Mouse (Mus musculus): ENCODE measurements around the gene Edc3. TPM values are rescaled to one million over a fixed set of nuclear protein-coding genes. Genes with fewer than 3 reads are reported as not detected.

Edc3 gene
- polyA plus RNA-seq, 1 experiment = 8.1 TPM

DNA sequence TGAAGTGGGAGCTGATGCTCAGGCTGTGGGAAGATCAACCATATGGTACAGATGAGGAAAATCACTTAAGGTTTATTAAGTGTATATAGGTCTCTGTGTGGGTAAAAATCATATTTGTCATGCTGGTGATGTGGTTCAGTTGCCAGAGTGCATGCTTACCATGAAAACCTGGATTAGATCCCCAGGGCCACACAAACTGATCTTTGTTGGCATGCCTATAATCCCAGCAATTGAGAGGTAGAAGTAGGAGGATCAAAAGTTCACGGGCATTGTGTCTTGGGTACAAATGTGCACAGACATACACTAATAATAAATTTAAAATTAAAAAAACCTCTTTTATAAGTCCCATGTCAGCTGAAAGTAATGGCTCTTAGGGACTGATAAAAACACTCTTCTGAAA, 14.0 kb downstream of the Edc3 start:
- Histone ChIP-seq H3K27ac (ENCODE audit: control insufficient read depth, insufficient read depth, low read depth, low read length) (no peak overlapping the region), H3K27me3 (ENCODE audit: control insufficient read depth, insufficient read depth, low read length) (no peaks in the 10 kb centered on the region), H3K36me3 (ENCODE audit: control insufficient read depth, insufficient read depth, low read length) (no peaks in the 10 kb centered on the region; the same call in 1 of the 2 replicates), H3K4me1 (ENCODE audit: control insufficient read depth, insufficient read depth, low read length) (no peaks in the 10 kb centered on the region; the same call in 1 of the 2 replicates), H3K4me3 (ENCODE audit: control insufficient read depth, low read depth, low read length) (no peak overlapping the region)
- TF ChIP-seq CTCF (IDR thresholded peaks at IDR 0.05; ENCODE audit: control insufficient read depth, insufficient read depth, insufficient replicate concordance, low read depth, low read length) (no peak), POLR2A (IDR thresholded peaks at IDR 0.05; ENCODE audit: control insufficient read depth, low read depth, low read length) (no peak)

DNA sequence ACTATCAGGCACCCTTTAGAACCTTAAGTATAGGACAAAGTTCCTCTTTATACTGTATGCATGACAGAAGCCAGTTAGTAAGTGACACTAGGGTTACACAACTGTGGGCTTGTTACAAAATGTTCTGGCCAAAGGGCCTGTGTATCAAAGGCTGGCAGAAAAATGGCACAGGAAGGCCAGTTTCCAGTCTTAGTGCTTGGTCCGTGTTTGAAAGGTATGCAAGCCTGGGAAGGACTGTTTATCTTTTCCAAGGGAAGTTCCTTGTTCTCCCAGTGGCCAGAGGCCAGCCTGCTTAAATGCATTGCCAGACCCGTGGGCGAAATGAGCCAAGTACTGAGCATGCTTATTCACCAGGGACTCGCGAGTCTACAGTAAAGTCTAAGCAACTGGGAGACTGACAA, 15.0 kb downstream of the Edc3 start:
- Histone ChIP-seq H3K4me3 (ENCODE audit: control insufficient read depth, low read depth, low read length) (no peak overlapping the region), H3K4me1 (ENCODE audit: control insufficient read depth, insufficient read depth, low read length) (no peaks in the 10 kb centered on the region; the same call in 1 of the 2 replicates), H3K27me3 (ENCODE audit: control insufficient read depth, insufficient read depth, low read length) (no peaks in the 10 kb centered on the region), H3K27ac (ENCODE audit: control insufficient read depth, insufficient read depth, low read depth, low read length) (no peak overlapping the region), H3K36me3 (ENCODE audit: control insufficient read depth, insufficient read depth, low read length) (no peaks in the 10 kb centered on the region)
- no peak for TF ChIP-seq CTCF (IDR thresholded peaks at IDR 0.05; ENCODE audit: control insufficient read depth, insufficient read depth, insufficient replicate concordance, low read depth, low read length)
- TF ChIP-seq POLR2A (IDR thresholded peaks at IDR 0.05; ENCODE audit: control insufficient read depth, low read depth, low read length) = no peak

DNA sequence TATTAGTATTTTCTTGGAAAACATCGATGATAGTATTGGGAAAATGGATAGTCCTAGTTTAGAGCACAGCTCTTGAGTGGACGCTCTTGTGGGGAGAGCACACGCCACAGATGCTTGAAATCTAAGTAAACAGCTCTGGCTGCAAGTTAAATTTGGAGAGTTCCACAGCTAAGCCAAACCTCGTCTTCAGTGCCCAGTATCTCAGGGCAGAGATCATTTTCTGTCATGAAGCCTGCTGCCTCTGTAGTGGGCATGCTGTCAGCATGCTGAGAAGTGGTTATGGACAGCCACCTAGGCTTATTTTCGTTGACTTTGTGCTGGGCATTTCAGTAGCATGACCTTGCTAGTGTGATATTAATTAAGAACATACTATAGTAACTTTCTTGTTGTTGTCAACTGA, 15.5 kb downstream of the Edc3 start:
- TF ChIP-seq CTCF (IDR thresholded peaks at IDR 0.05; ENCODE audit: control insufficient read depth, insufficient read depth, insufficient replicate concordance, low read depth, low read length) = no peak
- TF ChIP-seq POLR2A (IDR thresholded peaks at IDR 0.05; ENCODE audit: control insufficient read depth, low read depth, low read length) = no peak
- Histone ChIP-seq H3K27me3 (ENCODE audit: control insufficient read depth, insufficient read depth, low read length) (no peaks in the 10 kb centered on the region), H3K36me3 (ENCODE audit: control insufficient read depth, insufficient read depth, low read length) (no peaks in the 10 kb centered on the region), H3K27ac (ENCODE audit: control insufficient read depth, insufficient read depth, low read depth, low read length) (no peak overlapping the region), H3K4me1 (ENCODE audit: control insufficient read depth, insufficient read depth, low read length) (no peaks in the 10 kb centered on the region; the same call in 1 of the 2 replicates), H3K4me3 (ENCODE audit: control insufficient read depth, low read depth, low read length) (peak overlapping the region; percentile 55; the same call in 1 of the 2 replicates)

- Histone ChIP-seq H3K4me1 (ENCODE audit: control insufficient read depth, insufficient read depth, low read length) (no peaks in the 10 kb centered on the region; the same call in 1 of the 2 replicates), H3K36me3 (ENCODE audit: control insufficient read depth, insufficient read depth, low read length) (no peaks in the 10 kb centered on the region), H3K27ac (ENCODE audit: control insufficient read depth, insufficient read depth, low read depth, low read length) (no peak overlapping the region), H3K27me3 (ENCODE audit: control insufficient read depth, insufficient read depth, low read length) (no peaks in the 10 kb centered on the region), H3K4me3 (ENCODE audit: control insufficient read depth, low read depth, low read length) (no peak overlapping the region)
- no peak for TF ChIP-seq POLR2A (IDR thresholded peaks at IDR 0.05; ENCODE audit: control insufficient read depth, low read depth, low read length)
- TF ChIP-seq CTCF (IDR thresholded peaks at IDR 0.05; ENCODE audit: control insufficient read depth, insufficient read depth, insufficient replicate concordance, low read depth, low read length) = no peak
These were observed 16.4 kb downstream of the Edc3 start for GRCm38 (mm10) chr9:57724701-57725100.

- Histone ChIP-seq H3K36me3 (ENCODE audit: control insufficient read depth, insufficient read depth, low read length) (no peaks in the 10 kb centered on the region), H3K27ac (ENCODE audit: control insufficient read depth, insufficient read depth, low read depth, low read length) (no peak overlapping the region), H3K4me3 (ENCODE audit: control insufficient read depth, low read depth, low read length) (no peak overlapping the region), H3K4me1 (ENCODE audit: control insufficient read depth, insufficient read depth, low read length) (no peaks in the 10 kb centered on the region; the same call in 1 of the 2 replicates), H3K27me3 (ENCODE audit: control insufficient read depth, insufficient read depth, low read length) (no peaks in the 10 kb centered on the region)
- TF ChIP-seq CTCF (IDR thresholded peaks at IDR 0.05; ENCODE audit: control insufficient read depth, insufficient read depth, insufficient replicate concordance, low read depth, low read length) (no peak), POLR2A (IDR thresholded peaks at IDR 0.05; ENCODE audit: control insufficient read depth, low read depth, low read length) (no peak)
These were observed 20.0 kb downstream of the Edc3 start for GRCm38 (mm10) chr9:57728312-57728711.

- no peak for TF ChIP-seq CTCF (IDR thresholded peaks at IDR 0.05; ENCODE audit: control insufficient read depth, insufficient read depth, insufficient replicate concordance, low read depth, low read length)
- no peak for TF ChIP-seq POLR2A (IDR thresholded peaks at IDR 0.05; ENCODE audit: control insufficient read depth, low read depth, low read length)
- Histone ChIP-seq H3K4me3 (ENCODE audit: control insufficient read depth, low read depth, low read length) (no peak overlapping the region), H3K36me3 (ENCODE audit: control insufficient read depth, insufficient read depth, low read length) (no peaks in the 10 kb centered on the region), H3K27me3 (ENCODE audit: control insufficient read depth, insufficient read depth, low read length) (no peaks in the 10 kb centered on the region), H3K4me1 (ENCODE audit: control insufficient read depth, insufficient read depth, low read length) (no peaks in the 10 kb centered on the region), H3K27ac (ENCODE audit: control insufficient read depth, insufficient read depth, low read depth, low read length) (no peak overlapping the region)
These were observed 25.3 kb downstream of the Edc3 start for GRCm38 (mm10) chr9:57733606-57734005.

DNA sequence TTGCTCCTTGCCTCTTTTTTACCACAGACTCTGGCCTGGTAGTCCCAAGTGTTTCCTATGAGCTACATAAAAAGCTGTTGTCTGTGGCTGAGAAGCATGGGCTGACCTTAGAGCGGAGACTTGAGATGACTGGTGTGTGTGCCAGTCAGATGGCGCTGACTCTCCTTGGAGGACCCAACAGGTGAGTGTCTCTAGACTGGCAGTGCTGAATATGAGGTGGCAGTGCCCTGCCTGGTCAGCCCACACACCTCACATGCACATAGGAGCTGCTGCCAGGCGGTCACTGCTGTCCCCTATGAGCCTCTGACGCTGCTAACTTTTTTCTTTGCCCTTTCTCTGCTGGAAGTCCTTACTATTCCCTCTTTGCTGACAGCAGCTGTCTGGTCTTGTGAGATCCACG, 31.5 kb downstream of the Edc3 start:
- Histone ChIP-seq H3K4me1 (ENCODE audit: control insufficient read depth, insufficient read depth, low read length) (no peaks in the 10 kb centered on the region), H3K36me3 (ENCODE audit: control insufficient read depth, insufficient read depth, low read length) (peaks cover 1% of the 10 kb centered on the region), H3K27ac (ENCODE audit: control insufficient read depth, insufficient read depth, low read depth, low read length) (no peak overlapping the region), H3K4me3 (ENCODE audit: control insufficient read depth, low read depth, low read length) (no peak overlapping the region), H3K27me3 (ENCODE audit: control insufficient read depth, insufficient read depth, low read length) (no peaks in the 10 kb centered on the region)
- TF ChIP-seq CTCF (IDR thresholded peaks at IDR 0.05; ENCODE audit: control insufficient read depth, insufficient read depth, insufficient replicate concordance, low read depth, low read length) (no peak), POLR2A (IDR thresholded peaks at IDR 0.05; ENCODE audit: control insufficient read depth, low read depth, low read length) (no peak)

All from testis, adult 2 months (tissue).